Mouse (Mus musculus) left cerebral cortex, postnatal 10 days (tissue): ENCODE measurements around the gene Taf6l. TPM values are rescaled to one million over a fixed set of nuclear protein-coding genes. Genes with fewer than 3 reads are reported as not detected.

Experiments
- DNase-seq, 2 experiments: peaks; one replicate each; pipeline ENCODE4 v3.0.0; 2021 to 2022; ENCODE audit warnings: low spot score in 2 of 2, mixed read lengths in 1 of 2; ENCODE audit errors: extremely low spot score in 1 of 2
- intact Hi-C: fragments of 180-260 bp; cut with DNase I; formaldehyde crosslinking; loops from one replicate; pipeline ENCODE4 v1.15.1; 2025
- total RNA-seq, 2 experiments: library from RNA; stranded (reverse); gene quantifications; 2 replicates each; pipeline ENCODE4 v1.2.3; 2021

Taf6l gene
- 10 to 100 TPM; 16.4 to 17.8 TPM for total RNA-seq

GRCm38 (mm10) chr19:8786008-8786781, at the start of gene Taf6l:
Taf6l (minus strand) TSS chr19:8786417.
- peak; percentile 92 to 93 for DNase-seq
- intact Hi-C loops = no loop called here

- DNase-seq = no peak
- intact Hi-C loops = no loop called here
Observed at GRCm38 (mm10) chr19:8832971-8833370, 46.8 kb upstream of the Taf6l start.

- intact Hi-C loops = no loop called here
- no peak for DNase-seq
Observed at GRCm38 (mm10) chr19:8831262-8831661, 45.0 kb upstream of the Taf6l start.

GRCm38 (mm10) chr19:8830664-8831063, 44.4 kb upstream of the Taf6l start:
- DNase-seq = no peak
- intact Hi-C loops = no loop called here

GRCm38 (mm10) chr19:8829660-8830059, 43.4 kb upstream of the Taf6l start, which contains the start of gene AC129217.1:
AC129217.1 (plus strand) TSS chr19:8829773.
- intact Hi-C loops = loop anchor here (5.0 kb wide), 1 partner anchor 83 kb away; no protein-coding TSS in a partner anchor
- no peak for DNase-seq

- intact Hi-C loops = no loop called here
- no peak for DNase-seq
Observed at GRCm38 (mm10) chr19:8822696-8823095, 36.5 kb upstream of the Taf6l start.

- no peak for DNase-seq
- intact Hi-C loops = no loop called here
Observed at GRCm38 (mm10) chr19:8821146-8821545, 34.9 kb upstream of the Taf6l start.

- DNase-seq = peak in 1 of 2 experiments; percentile 73
- intact Hi-C loops = no loop called here
Observed at GRCm38 (mm10) chr19:8820424-8820956, 34.3 kb upstream of the Taf6l start.

GRCm38 (mm10) chr19:8819596-8820423, 33.6 kb upstream of the Taf6l start, which contains the start of gene Hnrnpul2:
Hnrnpul2 (plus strand) TSS chr19:8820010.
- intact Hi-C loops = loop anchor here (5.0 kb wide), 1 partner anchor 48 kb away; the partner anchor contains the start of genes Tmem179b and Tmem223

GRCm38 (mm10) chr19:8818801-8819595, 32.8 kb upstream of the Taf6l start, which contains the start of gene Ttc9c:
Ttc9c (minus strand) TSS chr19:8819333.
- intact Hi-C loops = loop anchor here (5.0 kb wide), 1 partner anchor 47 kb away; the partner anchor contains the start of genes Tmem179b and Tmem223
- DNase-seq = peak; percentile 98

More at GRCm38 (mm10) chr19:8819596-8820423, 33.6 kb upstream of the Taf6l start, which contains the start of gene Hnrnpul2:
- peak; percentile 97 to 99 for DNase-seq

GRCm38 (mm10) chr19:8818301-8818798, 32.1 kb upstream of the Taf6l start:
- intact Hi-C loops = loop anchor here (5.0 kb wide), 1 partner anchor 46 kb away; the partner anchor contains the start of genes Tmem179b and Tmem223
- DNase-seq = no peak

GRCm38 (mm10) chr19:8817001-8817400, 30.8 kb upstream of the Taf6l start:
- no peak for DNase-seq
- intact Hi-C loops = loop anchor here (5.0 kb wide), 1 partner anchor 45 kb away; the partner anchor contains the start of genes Tmem179b and Tmem223

GRCm38 (mm10) chr19:8815812-8816211, 29.6 kb upstream of the Taf6l start:
- intact Hi-C loops = loop anchor here (5.0 kb wide), 1 partner anchor 44 kb away; the partner anchor contains the start of genes Tmem179b and Tmem223
- DNase-seq = no peak

- no peak for DNase-seq
- intact Hi-C loops = no loop called here
Observed at GRCm38 (mm10) chr19:8806810-8807209, 20.6 kb upstream of the Taf6l start.

- intact Hi-C loops = no loop called here
- DNase-seq = no peak
Observed at GRCm38 (mm10) chr19:8803879-8804660, 17.9 kb upstream of the Taf6l start.

GRCm38 (mm10) chr19:8803204-8803780, 17.1 kb upstream of the Taf6l start:
- intact Hi-C loops = no loop called here
- DNase-seq = no peak
